Mouse (Mus musculus) liver, embryonic 16.5 days (tissue): ENCODE data around the gene Mob2. TPM values are rescaled to one million over a fixed set of nuclear protein-coding genes. Genes with fewer than 3 reads are reported as not detected.
A peak's percentile ranks its signal among the peaks of the same experiment; 100 is the strongest.

ENCODE experiments used
- ATAC-seq: fragments of 200-750 bp; cut with Nextera tagmentation; 2 replicates; pipeline ENCODE4 v1.8.0; 2017; ENCODE audit warnings: low read depth, mild to moderate bottlenecking, moderate number of reproducible peaks, moderate library complexity
- H3K27ac ChIP-seq: fragments of 300-500 bp; sonication (generic); 2 replicates; pipeline ENCODE4 v1.5.1; 2014; ENCODE audit warnings: mild to moderate bottlenecking, low read length
- H3K27me3 ChIP-seq: fragments of 300-500 bp; sonication (generic); 2 replicates; pipeline ENCODE4 v1.6.1; 2014; ENCODE audit warnings: low read depth, low read length, mixed read lengths; ENCODE audit not compliant: control insufficient read depth, insufficient read depth
- H3K36me3 ChIP-seq: fragments of 300-500 bp; sonication (generic); 2 replicates; pipeline ENCODE4 v1.6.1; 2014; ENCODE audit warnings: mild to moderate bottlenecking; ENCODE audit not compliant: control insufficient read depth, insufficient read depth
- H3K4me1 ChIP-seq: fragments of 300-500 bp; sonication (generic); 2 replicates; pipeline ENCODE4 v1.6.1; 2014; ENCODE audit warnings: low read depth, low read length, mixed read lengths; ENCODE audit not compliant: control insufficient read depth
- H3K4me2 ChIP-seq: fragments of 300-500 bp; sonication (generic); 2 replicates; pipeline ENCODE4 v1.6.1; 2014; ENCODE audit warnings: low read depth, low read length, mixed read lengths
- H3K4me3 ChIP-seq: fragments of 300-500 bp; sonication (generic); 2 replicates; pipeline ENCODE4 v1.5.1; 2014; ENCODE audit warnings: low read depth, mild to moderate bottlenecking, low read length
- H3K9ac ChIP-seq: fragments of 300-500 bp; sonication (generic); 2 replicates; pipeline ENCODE4 v1.6.1; 2014; ENCODE audit warnings: low read depth, low read length
- H3K9me3 ChIP-seq: fragments of 300-500 bp; sonication (generic); replicated peaks from 2 replicates; pipeline ENCODE4 v1.6.1; 2016; ENCODE audit warnings: low read length; ENCODE audit not compliant: control insufficient read depth
- WGBS: fragments of 180-500 bp; shearing (Covaris S2); extraction: QIAGEN DNeasy Blood & Tissue Kit; methylation state at CpG from one replicate; pipeline ENCODE4 v1.1.7; 2014; ENCODE audit not compliant: insufficient replicate concordance; 5-methylcytosine and 5-hydroxymethylcytosine counted together
- polyA plus RNA-seq: library from polyadenylated mRNA; unstranded; fragments of >200 nt; fragmentation: Nextera tagmentation; extraction: Ambion mirVana; gene quantifications from 2 replicates; pipeline ENCODE4 v1.2.1, GENCODE M21; 2015

Gene Mob2
- polyA plus RNA-seq, 1 experiment from 2014 or later, result 58.9 TPM

- no peak for ATAC-seq
- 76% methylated on average over 2 of the region's 2 CpGs for WGBS
- peaks cover 3% of the 10 kb centered on the region; the same call in 1 of the 2 replicates for H3K4me1 ChIP-seq
- H3K27ac ChIP-seq, result no peak overlapping the region
- no peaks in the 10 kb centered on the region for H3K27me3 ChIP-seq
- no peak overlapping the region for H3K4me2 ChIP-seq
- H3K9me3 ChIP-seq, result no peaks in the 10 kb centered on the region
- no peaks in the 10 kb centered on the region; the same call in 1 of the 2 replicates for H3K36me3 ChIP-seq
- H3K4me3 ChIP-seq, result no peak overlapping the region
- no peak overlapping the region for H3K9ac ChIP-seq
Observed at GRCm38 (mm10) chr7:142045344-142045743, 15.5 kb downstream of the Mob2 start.

DNA sequence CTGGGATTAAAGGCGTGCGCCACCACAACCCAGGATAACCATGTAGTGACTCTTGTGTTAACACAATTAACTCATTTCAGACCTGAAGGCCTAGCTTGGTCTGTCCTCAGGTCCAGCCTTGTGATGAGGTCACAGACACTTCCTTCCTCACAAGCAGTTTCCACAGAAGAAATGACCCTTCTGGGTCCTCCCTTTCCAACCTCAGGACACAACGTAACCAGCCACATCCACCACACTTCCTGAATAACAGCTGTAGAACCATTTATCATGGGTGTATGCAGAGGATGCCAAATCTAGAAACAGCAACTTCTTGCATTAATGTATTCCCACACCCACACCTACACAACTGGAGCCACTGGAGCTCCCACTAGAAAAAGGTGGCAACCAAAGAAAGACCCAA is 20.1 kb downstream of the Mob2 start:
- H3K4me2 ChIP-seq, result no peak overlapping the region
- no peak overlapping the region for H3K4me3 ChIP-seq
- H3K27ac ChIP-seq, result no peak overlapping the region
- H3K9ac ChIP-seq, result no peak overlapping the region
- ATAC-seq, result no peak
- H3K36me3 ChIP-seq, result no peaks in the 10 kb centered on the region
- H3K9me3 ChIP-seq, result no peaks in the 10 kb centered on the region
- 86% methylated on average over 3 of the region's 3 CpGs for WGBS
- H3K27me3 ChIP-seq, result no peaks in the 10 kb centered on the region
- peaks cover 3% of the 10 kb centered on the region; the same call in 1 of the 2 replicates for H3K4me1 ChIP-seq

DNA sequence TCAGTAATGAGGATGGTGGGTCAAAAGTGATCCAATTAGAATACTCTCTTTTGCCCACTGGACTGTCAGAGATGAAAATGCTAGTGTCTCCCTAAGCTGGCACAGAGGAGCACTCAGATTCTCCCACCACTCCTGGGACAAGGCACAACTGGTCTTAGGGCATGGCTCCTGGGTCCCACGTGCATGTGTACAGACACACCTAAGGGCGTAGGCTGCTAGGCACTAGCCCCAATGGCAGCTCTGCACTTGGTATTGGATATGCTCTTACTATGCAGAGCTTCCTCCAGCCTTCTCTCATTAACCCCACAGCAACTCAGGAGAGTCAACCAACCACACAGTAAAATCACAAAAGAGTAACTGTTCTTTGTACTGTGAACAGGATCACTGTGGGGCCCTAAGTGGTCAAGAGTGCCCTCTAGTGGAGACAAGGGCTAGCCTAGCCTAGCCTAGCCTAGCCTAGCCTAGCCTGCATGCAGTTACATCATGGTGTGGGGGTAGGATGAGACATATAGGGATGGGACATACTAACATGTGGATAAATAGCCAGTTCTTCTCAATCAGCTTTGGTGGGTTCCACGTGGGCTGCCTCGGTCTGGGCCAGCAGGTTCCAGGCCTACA is 23.2 kb downstream of the Mob2 start:
- no peak overlapping the region for H3K9ac ChIP-seq
- no peak overlapping the region for H3K4me3 ChIP-seq
- H3K27ac ChIP-seq, result no peak overlapping the region
- no peaks in the 10 kb centered on the region for H3K27me3 ChIP-seq
- H3K9me3 ChIP-seq, result no peaks in the 10 kb centered on the region
- no peak overlapping the region for H3K4me2 ChIP-seq
- WGBS, result 82% methylated on average over 4 of the region's 4 CpGs
- peak; percentile 72 for ATAC-seq
- no peaks in the 10 kb centered on the region for H3K36me3 ChIP-seq
- peaks cover 7% of the 10 kb centered on the region for H3K4me1 ChIP-seq

DNA sequence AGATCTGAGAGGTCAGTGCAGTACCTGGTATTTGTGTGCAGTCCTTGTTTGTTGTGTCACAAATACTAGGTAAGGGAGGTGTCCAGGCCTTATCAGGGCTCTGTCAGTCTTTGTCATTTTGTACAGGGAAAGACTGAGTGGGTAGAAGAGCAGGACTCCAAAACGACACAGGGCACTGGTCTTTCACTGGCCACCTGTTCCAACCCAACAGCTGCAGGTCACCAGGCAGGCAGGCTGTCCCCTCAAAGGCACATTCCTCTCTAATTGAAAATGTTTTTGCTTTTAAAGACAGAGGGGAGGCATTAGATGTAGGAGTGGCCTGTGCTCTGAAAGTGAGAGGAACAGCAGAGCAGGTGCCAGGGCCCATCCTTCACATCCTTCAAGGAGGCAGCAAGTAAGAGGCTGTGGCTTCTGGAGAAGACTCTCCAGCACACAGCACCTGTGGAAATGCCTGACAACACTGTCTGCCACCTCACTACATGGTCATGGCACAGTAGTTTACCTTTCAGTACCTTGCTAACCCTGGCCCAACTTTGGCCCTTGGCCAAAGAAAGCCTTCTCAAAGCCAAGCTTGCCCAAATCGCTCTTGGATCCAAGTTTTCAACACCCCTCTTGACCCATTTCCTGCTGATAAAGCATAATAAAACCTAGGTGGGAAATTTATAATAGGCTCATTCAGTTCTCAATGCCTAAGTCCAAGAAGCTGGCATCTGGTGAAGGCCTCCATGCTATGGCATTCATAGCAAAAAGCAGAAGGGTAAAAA is 25.6 kb downstream of the Mob2 start:
- no peaks in the 10 kb centered on the region for H3K36me3 ChIP-seq
- no peaks in the 10 kb centered on the region for H3K27me3 ChIP-seq
- no peak overlapping the region for H3K4me2 ChIP-seq
- H3K9me3 ChIP-seq, result no peaks in the 10 kb centered on the region
- WGBS, result 50% methylated on average over 2 of the region's 2 CpGs
- ATAC-seq, result no peak
- no peak overlapping the region for H3K27ac ChIP-seq
- H3K4me3 ChIP-seq, result no peak overlapping the region
- H3K4me1 ChIP-seq, result peaks cover 3% of the 10 kb centered on the region
- H3K9ac ChIP-seq, result no peak overlapping the region

- Histone ChIP-seq H3K4me2 (no peak overlapping the region), H3K36me3 (no peaks in the 10 kb centered on the region), H3K4me3 (no peak overlapping the region), H3K9ac (no peak overlapping the region), H3K4me1 (peaks cover 3% of the 10 kb centered on the region), H3K9me3 (no peaks in the 10 kb centered on the region), H3K27ac (no peak overlapping the region), H3K27me3 (no peaks in the 10 kb centered on the region)
- ATAC-seq, result no peak
- WGBS, result 60% methylated on average over 2 of the region's 2 CpGs
Observed at GRCm38 (mm10) chr7:142034198-142034597, 26.7 kb downstream of the Mob2 start.

GRCm38 (mm10) chr7:142030073-142030472 is 30.8 kb downstream of the Mob2 start:
- Histone ChIP-seq H3K4me2 (no peak overlapping the region), H3K4me1 (peaks cover 14% of the 10 kb centered on the region), H3K36me3 (no peaks in the 10 kb centered on the region), H3K9me3 (no peaks in the 10 kb centered on the region), H3K27me3 (no peaks in the 10 kb centered on the region), H3K4me3 (no peak overlapping the region), H3K27ac (no peak overlapping the region), H3K9ac (no peak overlapping the region)
- ATAC-seq, result no peak

DNA sequence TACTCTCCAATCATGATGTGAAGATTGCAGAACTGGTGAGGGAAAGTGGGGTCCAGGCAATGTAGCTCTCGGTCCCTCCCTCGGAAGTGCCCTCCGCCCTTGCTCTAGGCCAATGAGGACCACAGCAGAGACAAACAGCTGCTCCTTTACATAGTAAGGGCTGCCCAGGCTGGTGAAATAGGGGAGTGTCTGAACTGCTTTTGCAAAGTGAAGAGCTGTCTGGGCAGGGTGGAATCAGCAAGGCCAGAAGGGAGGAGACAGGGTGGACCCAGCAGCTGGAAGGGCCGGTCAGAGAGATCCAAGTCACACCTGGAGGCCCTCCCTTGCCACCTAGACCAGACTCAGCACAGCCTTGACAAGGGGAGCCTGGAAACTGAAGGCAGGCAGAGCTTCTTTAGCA is 34.9 kb downstream of the Mob2 start:
- H3K27ac ChIP-seq, result peak overlapping the region; percentile 81
- peak overlapping the region; percentile 42 for H3K4me3 ChIP-seq
- H3K36me3 ChIP-seq, result no peaks in the 10 kb centered on the region
- peak; percentile 92 for ATAC-seq
- WGBS, result 80% methylated on average over 4 of the region's 4 CpGs
- no peaks in the 10 kb centered on the region for H3K27me3 ChIP-seq
- peaks cover 11% of the 10 kb centered on the region for H3K4me1 ChIP-seq
- no peaks in the 10 kb centered on the region for H3K9me3 ChIP-seq
- peak overlapping the region; percentile 34 for H3K4me2 ChIP-seq
- peak overlapping the region; percentile 11; the same call in 1 of the 2 replicates for H3K9ac ChIP-seq

DNA sequence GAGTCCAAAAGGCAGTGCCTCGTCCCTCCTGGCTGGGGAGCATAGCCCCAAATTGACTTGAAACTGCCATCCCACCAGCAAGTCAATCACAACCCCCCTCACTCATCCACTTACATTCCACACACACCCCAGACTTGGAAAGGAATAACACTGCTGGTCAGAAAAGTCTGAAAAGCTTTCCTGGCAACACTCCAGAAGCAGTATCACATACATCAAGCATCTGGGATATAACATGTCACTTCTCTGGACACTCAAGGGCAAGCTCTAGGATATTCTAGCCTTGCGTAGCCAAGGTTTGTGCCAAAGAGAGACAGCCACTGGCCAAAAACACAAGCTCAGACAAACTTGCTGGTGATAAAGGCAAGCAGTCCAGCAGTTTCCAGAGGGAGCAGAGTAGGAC is 35.7 kb downstream of the Mob2 start:
- peaks cover 16% of the 10 kb centered on the region for H3K4me1 ChIP-seq
- H3K36me3 ChIP-seq, result no peaks in the 10 kb centered on the region
- no peak overlapping the region for H3K4me2 ChIP-seq
- H3K9me3 ChIP-seq, result no peaks in the 10 kb centered on the region
- WGBS, result 83% methylated on average over 2 of the region's 2 CpGs
- ATAC-seq, result no peak
- H3K27ac ChIP-seq, result no peak overlapping the region; the same call in 1 of the 2 replicates
- no peaks in the 10 kb centered on the region for H3K27me3 ChIP-seq
- H3K4me3 ChIP-seq, result peak overlapping the region; percentile 42
- peak overlapping the region; percentile 11; the same call in 1 of the 2 replicates for H3K9ac ChIP-seq

DNA sequence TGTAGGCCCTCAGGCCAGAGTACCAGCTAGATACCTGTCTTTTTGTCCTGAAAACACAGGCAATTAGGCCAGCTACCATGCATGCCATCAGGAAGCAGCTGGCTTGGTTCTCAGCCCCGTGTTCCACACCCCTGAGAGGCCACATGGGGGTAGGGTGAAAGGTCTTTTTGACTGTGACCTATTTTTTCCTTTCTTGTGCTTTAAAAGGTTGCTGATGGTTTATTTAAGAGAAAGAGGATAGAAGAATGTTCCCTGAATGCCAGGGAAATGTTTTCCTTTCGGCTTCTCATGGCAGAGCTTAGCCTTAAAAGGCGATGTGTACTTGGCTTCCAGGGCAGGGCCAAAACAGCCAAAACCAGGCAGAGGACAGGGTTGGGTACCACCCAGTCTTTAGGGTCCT is 40.0 kb downstream of the Mob2 start:
- WGBS, result 52% methylated on average over 3 of the region's 3 CpGs
- H3K4me3 ChIP-seq, result no peak overlapping the region
- H3K4me1 ChIP-seq, result peaks cover 12% of the 10 kb centered on the region
- H3K27me3 ChIP-seq, result no peaks in the 10 kb centered on the region
- H3K9me3 ChIP-seq, result no peaks in the 10 kb centered on the region
- no peak for ATAC-seq
- peaks cover 5% of the 10 kb centered on the region; the same call in 1 of the 2 replicates for H3K36me3 ChIP-seq
- H3K4me2 ChIP-seq, result no peak overlapping the region
- no peak overlapping the region for H3K27ac ChIP-seq
- H3K9ac ChIP-seq, result no peak overlapping the region
